Mouse (Mus musculus) heart, embryonic 16.5 days (tissue): Measurements from ENCODE around the gene Tbc1d20. TPM values are rescaled to one million over a fixed set of nuclear protein-coding genes. Genes with fewer than 3 reads are reported as not detected.
A peak's percentile ranks its signal among the peaks of the same experiment; 100 is the strongest.

Experiments
- ATAC-seq: fragments of 200-750 bp; cut with Nextera tagmentation; replicated peaks from 2 replicates; pipeline ENCODE4 v1.8.0; 2017; ENCODE audit warnings: moderate number of reproducible peaks; ENCODE audit not compliant: insufficient read depth, low FRiP score; ENCODE audit errors: extremely low read depth
- H3K27ac ChIP-seq: fragments of 300-500 bp; sonication (generic); 2 replicates; pipeline ENCODE4 v1.5.1; 2014; ENCODE audit warnings: mild to moderate bottlenecking, low read length, control low read depth, moderate library complexity
- H3K27me3 ChIP-seq: fragments of 300-500 bp; sonication (generic); 2 replicates; pipeline ENCODE4 v1.6.1; 2014; ENCODE audit warnings: low read length, mixed read lengths; ENCODE audit not compliant: control insufficient read depth, insufficient read depth
- H3K36me3 ChIP-seq: fragments of 300-500 bp; sonication (generic); 2 replicates; pipeline ENCODE4 v1.6.1; 2014; ENCODE audit not compliant: control insufficient read depth, insufficient read depth
- H3K4me1 ChIP-seq: fragments of 300-500 bp; sonication (generic); 2 replicates; pipeline ENCODE4 v1.6.1; 2014; ENCODE audit warnings: low read length, mixed read lengths; ENCODE audit not compliant: control insufficient read depth, insufficient read depth
- H3K4me2 ChIP-seq: fragments of 300-500 bp; sonication (generic); 2 replicates; pipeline ENCODE4 v1.6.1; 2014; ENCODE audit warnings: low read depth, mild to moderate bottlenecking, control low read depth, low read length
- H3K4me3 ChIP-seq: fragments of 300-500 bp; sonication (generic); 2 replicates; pipeline ENCODE4 v1.5.1; 2014; ENCODE audit warnings: mild to moderate bottlenecking, control low read depth, low read length
- H3K9ac ChIP-seq: fragments of 300-500 bp; sonication (generic); 2 replicates; pipeline ENCODE4 v1.6.1; 2014; ENCODE audit warnings: low read length, control low read depth
- H3K9me3 ChIP-seq: fragments of 300-500 bp; sonication (generic); replicated peaks from 2 replicates; pipeline ENCODE4 v1.6.1; 2016; ENCODE audit warnings: low read length; ENCODE audit not compliant: control insufficient read depth
- WGBS: fragments of 180-500 bp; shearing (Covaris S2); extraction: QIAGEN DNeasy Blood & Tissue Kit; methylation state at CpG from one replicate; pipeline ENCODE4 v1.1.7; 2014; 5-methylcytosine and 5-hydroxymethylcytosine counted together
- polyA plus RNA-seq: library from polyadenylated mRNA; unstranded; fragments of >200 nt; fragmentation: Nextera tagmentation; extraction: Ambion mirVana; gene quantifications from 2 replicates; pipeline ENCODE4 v1.2.1, GENCODE M21; 2015

Gene Tbc1d20
- polyA plus RNA-seq, 1 experiment from 2014 or later = 33.1 TPM

DNA sequence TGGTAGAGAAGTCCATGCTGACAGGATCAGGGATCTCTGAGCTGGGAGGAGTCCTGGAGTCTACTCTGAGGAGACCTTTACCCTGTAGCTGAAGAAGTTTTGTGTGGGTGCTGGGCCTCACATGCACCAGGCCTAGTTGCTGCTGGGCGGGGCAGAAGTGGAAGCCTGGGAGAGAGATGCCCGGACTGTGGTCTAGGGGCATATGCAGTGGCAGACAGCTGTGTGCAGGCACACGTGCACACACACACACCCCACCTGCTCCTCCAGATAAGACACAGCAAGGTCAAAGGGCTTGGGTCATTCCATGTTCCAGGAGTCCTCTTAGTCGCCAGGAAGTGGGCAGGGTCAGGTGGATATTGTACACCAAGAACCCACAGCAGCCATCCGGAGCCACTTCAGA lies 66.0 kb downstream of the Tbc1d20 start:
- Histone ChIP-seq H3K4me3 (no peak overlapping the region), H3K36me3 (no peaks in the 10 kb centered on the region), H3K9ac (no peak overlapping the region; the same call in 1 of the 2 replicates), H3K27ac (peak overlapping the region; percentile 74), H3K4me2 (no peak overlapping the region), H3K4me1 (peaks cover 22% of the 10 kb centered on the region), H3K9me3 (no peaks in the 10 kb centered on the region), H3K27me3 (no peaks in the 10 kb centered on the region)
- no peak for ATAC-seq
- 54% methylated on average over 5 of the region's 5 CpGs for WGBS

DNA sequence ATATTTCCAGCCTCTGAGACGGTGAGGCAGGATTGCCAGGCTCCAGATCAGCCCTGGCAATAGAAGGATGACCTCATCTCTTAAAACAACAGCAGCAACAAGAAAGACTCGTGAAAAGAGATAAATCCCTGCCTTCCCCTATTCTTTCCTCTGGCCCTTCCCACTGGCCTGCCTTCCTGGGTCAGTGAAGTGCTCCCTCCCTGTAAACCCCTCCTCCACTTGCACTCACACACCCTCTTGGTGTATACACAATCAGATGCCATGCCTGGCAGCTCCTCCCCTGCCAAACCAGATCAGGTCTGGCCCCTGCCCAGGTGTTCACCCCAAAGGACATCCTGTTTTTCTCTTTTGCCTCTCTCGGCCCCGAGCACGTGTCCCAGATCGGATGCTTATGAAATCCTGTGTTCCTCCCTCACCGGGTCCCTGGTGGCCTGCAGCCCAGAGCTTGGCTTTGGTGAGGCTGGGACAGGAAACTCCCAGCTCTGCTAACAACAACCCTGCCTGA lies 66.7 kb downstream of the Tbc1d20 start:
- Histone ChIP-seq H3K9me3 (no peaks in the 10 kb centered on the region), H3K36me3 (no peaks in the 10 kb centered on the region), H3K27ac (peak overlapping the region; percentile 74), H3K27me3 (no peaks in the 10 kb centered on the region), H3K4me3 (no peak overlapping the region), H3K4me2 (peak overlapping the region; percentile 21; the same call in 1 of the 2 replicates), H3K9ac (no peak overlapping the region; the same call in none of the 2 replicates), H3K4me1 (peaks cover 22% of the 10 kb centered on the region)
- 33% methylated on average over 7 of the region's 7 CpGs for WGBS
- peak; percentile 56 for ATAC-seq

DNA sequence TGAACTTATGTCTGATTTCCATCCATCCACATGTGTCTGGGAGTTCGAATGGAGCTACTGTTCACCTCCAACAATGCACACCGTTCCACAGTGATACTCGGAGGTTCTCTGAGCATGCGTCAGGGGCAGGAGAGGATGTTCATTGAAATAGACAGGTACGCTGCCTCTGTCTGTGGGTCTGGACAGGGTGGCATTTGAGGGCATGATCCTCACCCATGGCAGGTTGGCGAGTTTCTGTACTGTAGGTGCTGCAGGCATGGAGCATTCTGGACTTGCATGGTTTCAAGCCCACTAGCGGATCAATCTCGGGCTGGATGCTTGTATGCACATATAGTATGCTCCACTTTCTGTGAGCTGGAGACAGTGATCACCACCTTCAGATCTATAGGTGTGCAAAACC lies 67.6 kb downstream of the Tbc1d20 start:
- Histone ChIP-seq H3K27ac (peak overlapping the region; percentile 74; the same call in 1 of the 2 replicates), H3K27me3 (no peaks in the 10 kb centered on the region), H3K4me3 (no peak overlapping the region), H3K4me1 (peaks cover 22% of the 10 kb centered on the region), H3K9ac (no peak overlapping the region), H3K36me3 (no peaks in the 10 kb centered on the region), H3K4me2 (no peak overlapping the region), H3K9me3 (no peaks in the 10 kb centered on the region)
- ATAC-seq = no peak
- WGBS = 85% methylated on average over 8 of the region's 8 CpGs

Other genes starting within 250 kb of the Tbc1d20 start
- not detected in 2 replicates for gene Scrt2, start 212.3 kb upstream of the Tbc1d20 start, polyA plus RNA-seq
- 7.6 and 10.3 TPM in 2 replicates for gene Srxn1, start 188.3 kb upstream of the Tbc1d20 start, polyA plus RNA-seq
- gene Tcf15, start 150.3 kb upstream of the Tbc1d20 start, polyA plus RNA-seq = 13.4 and 14.0 TPM in 2 replicates
- gene Csnk2a1, start 67.0 kb upstream of the Tbc1d20 start, polyA plus RNA-seq = 70.9 and 75.7 TPM in 2 replicates
- gene Rbck1, start 38.8 kb downstream of the Tbc1d20 start, polyA plus RNA-seq = 78.3 and 82.4 TPM in 2 replicates
- gene Trib3, start 50.2 kb downstream of the Tbc1d20 start, polyA plus RNA-seq = 3.3 and 3.8 TPM in 2 replicates
- gene Nrsn2, start 82.8 kb downstream of the Tbc1d20 start, polyA plus RNA-seq = 1.2 and 1.3 TPM in 2 replicates
- 5.4 and 7.3 TPM in 2 replicates for gene Sox12, start 104.2 kb downstream of the Tbc1d20 start, polyA plus RNA-seq
- 24.3 and 26.0 TPM in 2 replicates for gene Zcchc3, start 121.2 kb downstream of the Tbc1d20 start, polyA plus RNA-seq
- 3.5 TPM in 2 replicates for gene 6820408C15Rik, start 121.8 kb downstream of the Tbc1d20 start, polyA plus RNA-seq
- gene Defb23, start 170.8 kb downstream of the Tbc1d20 start, polyA plus RNA-seq = not detected in 2 replicates
- not detected in 2 replicates for gene Defb20, start 183.2 kb downstream of the Tbc1d20 start, polyA plus RNA-seq
- not detected in 2 replicates for gene Defb22, start 196.3 kb downstream of the Tbc1d20 start, polyA plus RNA-seq
- gene Defb26, start 217.9 kb downstream of the Tbc1d20 start, polyA plus RNA-seq = not detected in 2 replicates
- gene Defb28, start 224.4 kb downstream of the Tbc1d20 start, polyA plus RNA-seq = not detected in 2 replicates
- not detected in 2 replicates for gene Defb29, start 246.3 kb downstream of the Tbc1d20 start, polyA plus RNA-seq